Mouse (Mus musculus) left cerebral cortex, adult 11 months (tissue): ENCODE results near the gene Spred2.

Experiments used
- DNase-seq: peaks from one replicate; pipeline ENCODE4 v3.0.0; 2022; ENCODE audit warnings: low spot score

Spred2 gene

DNA sequence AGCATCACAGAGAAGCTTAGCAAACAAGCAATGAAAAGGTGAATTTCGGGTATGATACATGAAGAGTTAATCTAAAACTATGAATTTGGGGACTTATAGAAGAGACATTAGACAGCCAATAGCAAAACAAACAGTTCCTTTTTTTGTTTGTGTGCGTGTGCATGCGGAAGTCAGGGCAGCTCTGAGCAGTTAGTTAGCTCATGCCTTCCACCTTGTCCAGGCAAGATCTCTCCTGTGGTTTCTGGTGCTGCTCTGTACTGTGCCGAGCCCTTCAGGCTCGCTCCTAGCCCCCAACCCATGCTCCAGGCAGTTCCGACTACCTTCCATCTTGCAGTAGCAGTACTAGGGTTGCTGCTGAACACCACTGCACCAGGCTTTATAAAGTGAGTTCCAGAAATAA lies 31.5 kb downstream of the Spred2 start:
- no peak for DNase-seq

DNA sequence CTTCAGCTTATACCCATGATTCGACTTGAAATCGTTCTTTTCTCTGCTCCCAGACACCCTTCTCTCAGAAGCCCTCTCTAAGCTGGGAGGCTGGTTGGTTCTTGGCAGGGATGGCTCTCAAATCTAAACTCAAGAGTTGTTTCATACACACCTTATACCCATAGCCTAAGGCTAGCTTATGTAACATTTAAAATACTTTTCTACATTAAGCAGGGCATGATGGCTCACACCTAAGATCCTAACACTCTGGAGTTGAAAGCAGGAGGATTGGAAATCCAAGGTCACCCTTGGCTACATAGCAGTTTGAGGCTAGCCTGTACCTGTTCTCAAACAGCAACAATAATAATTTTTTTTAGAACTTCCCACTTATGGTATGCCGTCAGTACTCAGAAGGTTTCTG lies 34.8 kb downstream of the Spred2 start:
- DNase-seq, result no peak

DNA sequence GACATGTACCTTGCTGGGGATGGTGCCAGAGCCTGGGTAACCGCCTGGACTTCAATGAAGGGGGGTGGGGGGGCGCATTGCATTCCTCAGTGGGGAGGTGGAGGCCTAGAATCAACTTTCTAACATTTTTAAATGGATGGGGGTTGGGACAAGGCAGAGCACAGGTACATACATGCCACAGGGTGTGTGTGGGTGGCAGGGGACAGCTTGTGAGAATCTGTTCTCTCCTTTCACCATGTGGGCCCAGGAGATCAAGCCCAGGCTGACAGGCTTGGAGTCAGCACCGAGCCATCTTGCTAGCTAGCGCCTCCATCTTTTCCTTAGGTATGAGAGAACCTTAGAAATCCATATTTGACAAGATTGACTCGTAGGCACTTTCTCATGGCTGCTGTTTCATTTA lies 35.7 kb downstream of the Spred2 start:
- no peak for DNase-seq

DNA sequence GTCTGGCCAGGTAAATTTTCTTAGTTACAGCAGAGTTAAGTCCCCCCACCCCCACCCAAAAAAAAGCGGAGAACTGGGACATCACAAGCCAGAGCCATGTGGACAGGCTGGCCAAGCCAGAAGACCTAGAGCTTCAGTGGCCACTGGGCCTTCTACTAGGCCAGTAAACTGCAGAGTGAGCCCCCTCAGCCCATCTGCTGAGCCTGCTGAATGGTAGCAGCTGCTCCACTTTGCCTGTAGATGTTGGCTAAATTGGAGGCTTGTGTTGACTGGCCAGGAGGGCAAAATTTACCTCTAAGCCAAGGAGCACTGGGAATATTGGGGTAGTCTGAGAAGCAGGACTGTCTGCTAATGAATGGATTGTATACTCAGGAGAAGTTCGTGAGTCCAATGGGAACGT lies 36.4 kb downstream of the Spred2 start:
- DNase-seq, result no peak

DNA sequence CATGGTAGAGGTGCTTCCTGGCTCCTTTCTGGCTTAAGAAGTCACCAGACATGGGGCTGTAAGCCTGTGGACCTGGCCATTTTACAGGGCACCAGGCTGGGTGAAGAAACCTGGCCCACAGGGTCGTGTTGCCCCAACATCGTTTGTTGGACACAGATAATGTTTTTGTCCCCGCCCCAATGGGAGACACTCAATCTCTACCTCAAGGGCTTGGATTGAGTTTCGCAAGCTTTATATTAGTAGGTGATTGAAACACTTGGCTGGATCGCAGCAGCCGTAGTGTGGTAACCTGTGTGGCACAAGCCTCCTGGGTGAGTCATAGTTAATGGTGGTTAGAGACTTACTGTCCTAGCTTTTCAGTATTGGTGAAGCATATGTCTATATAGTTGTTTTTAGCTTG lies 36.9 kb downstream of the Spred2 start:
- no peak for DNase-seq

DNA sequence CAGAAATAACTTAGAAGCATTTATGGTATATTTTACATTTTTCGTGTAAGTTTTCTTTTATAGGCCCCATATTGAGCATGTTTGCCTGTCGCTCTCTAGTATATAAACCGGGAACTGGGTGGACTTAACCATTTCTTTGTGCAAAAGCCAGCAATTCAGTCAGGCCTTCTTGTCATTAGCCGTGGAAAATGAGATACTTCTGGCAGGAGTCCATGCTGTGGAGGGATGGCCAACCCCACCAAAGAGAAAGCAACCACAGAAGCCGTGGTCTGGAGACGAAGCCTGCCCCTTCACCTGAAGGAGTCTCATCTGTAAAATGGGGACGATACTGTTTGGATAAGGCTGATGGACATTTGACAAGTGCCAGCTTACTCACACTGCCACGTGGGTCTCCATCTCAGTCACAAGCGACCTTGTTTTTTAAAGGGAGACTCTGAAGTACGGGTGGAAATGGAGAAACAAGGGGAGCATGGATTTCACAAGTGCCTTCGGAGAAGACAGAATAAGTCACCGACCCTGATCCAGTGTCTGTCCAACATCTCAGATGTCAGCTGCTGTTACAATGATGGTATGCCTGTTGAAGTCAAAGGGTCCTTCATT lies 37.7 kb downstream of the Spred2 start:
- DNase-seq, result no peak

DNA sequence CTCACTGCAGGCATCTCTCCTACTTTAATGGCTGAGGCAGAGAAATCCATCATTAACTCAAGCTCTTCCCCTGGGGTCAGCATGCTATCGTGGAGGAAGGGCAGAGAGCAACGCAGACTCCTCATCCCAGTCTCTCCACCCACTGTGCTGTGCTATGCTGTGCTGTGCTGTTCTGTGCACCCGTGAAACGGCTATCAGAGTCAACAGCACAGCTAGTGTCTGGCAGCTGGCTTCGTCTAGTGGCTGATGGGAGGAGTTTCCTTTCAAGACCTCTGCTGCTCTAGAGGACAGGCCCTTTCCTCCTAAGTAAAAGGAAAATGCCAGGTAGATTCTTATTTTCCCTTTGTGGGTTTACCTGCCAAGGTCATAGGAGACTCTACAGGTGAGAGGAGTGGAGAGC lies 38.6 kb downstream of the Spred2 start:
- no peak for DNase-seq

DNA sequence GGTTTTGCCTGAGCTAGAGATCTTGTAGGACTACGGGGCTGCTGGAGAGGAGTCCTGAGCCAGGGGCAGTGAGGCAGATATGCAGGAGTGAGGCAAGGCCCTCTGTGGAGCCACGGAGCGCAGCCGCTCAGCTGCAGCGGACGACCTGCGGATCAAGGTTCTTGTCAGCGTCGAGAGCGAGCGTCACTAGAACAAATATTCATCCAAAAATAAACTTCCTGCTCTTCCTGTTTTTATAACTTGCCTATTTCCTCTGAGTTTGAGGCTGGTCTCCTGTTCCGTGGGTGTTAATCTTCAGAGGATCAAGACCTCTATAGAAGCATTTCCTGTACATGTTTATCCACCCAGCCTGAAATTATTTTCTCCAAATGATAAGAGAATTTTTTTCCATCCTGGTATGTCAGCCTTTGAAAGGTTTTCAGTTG lies 39.6 kb downstream of the Spred2 start:
- no peak for DNase-seq

DNA sequence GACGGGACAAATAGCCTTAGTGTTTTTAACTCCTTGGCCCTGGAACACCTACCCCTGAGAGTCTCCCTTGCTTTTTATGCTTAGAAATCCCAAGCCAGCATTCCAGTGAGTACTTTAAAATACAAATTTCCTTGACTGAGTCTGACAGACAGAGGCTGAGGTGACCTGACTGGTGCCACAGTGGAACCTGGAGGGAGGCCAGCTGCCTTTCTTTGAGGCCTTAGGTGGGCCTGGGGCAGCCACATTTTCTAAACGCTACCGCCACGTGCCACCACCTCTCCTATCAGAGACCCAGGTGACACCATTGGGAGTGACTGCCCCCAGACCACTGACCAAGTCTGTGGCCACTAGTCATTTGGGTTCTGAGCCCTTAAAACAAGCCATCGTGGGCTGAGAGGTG lies 40.2 kb downstream of the Spred2 start:
- no peak for DNase-seq

DNA sequence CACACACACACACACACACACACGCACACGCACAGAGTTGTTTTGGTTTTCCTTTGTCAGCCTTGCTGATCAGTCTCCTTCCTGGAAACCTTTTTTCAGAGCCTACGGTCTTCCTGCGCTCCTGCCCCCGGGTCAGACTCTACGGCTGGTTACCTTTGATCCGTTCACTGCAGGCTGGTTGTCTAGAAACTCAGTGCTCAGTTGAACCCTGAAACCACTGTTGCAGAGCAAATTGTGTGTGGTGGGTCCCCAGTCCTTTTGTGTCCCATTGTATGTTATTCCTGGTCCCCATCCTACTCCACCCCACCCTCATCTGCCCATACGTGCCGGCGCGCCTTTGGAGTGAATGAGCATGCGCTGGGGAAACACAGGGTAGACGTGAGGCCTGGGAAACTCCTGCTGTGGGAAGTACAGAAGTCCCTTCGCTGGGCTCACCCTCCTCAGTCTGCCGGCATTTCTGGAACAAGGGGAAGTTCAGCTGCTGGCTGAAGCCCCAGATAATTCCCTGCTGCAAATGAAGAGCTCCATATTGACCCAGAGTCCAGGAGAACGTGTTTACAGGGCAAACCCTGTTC lies 40.9 kb downstream of the Spred2 start:
- no peak for DNase-seq

DNA sequence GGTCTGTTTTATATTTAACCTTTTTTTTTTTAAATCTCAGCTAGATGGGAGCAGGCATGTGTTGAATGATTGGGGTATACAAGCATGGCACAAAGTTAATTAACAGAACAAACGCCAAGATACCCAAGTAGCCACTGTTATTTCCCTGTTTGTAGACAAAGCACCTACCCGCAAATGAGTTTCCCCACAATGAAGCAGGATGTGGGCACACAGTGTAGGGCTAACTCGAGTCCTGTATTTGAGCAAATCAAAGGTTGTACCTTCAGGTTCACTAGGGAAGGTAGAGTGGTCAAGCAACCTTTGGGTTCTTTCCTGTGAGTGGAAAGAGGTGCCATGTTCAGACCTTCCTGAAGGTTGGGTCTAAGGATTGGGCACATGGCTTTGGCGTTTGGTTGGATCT lies 41.5 kb downstream of the Spred2 start:
- no peak for DNase-seq

DNA sequence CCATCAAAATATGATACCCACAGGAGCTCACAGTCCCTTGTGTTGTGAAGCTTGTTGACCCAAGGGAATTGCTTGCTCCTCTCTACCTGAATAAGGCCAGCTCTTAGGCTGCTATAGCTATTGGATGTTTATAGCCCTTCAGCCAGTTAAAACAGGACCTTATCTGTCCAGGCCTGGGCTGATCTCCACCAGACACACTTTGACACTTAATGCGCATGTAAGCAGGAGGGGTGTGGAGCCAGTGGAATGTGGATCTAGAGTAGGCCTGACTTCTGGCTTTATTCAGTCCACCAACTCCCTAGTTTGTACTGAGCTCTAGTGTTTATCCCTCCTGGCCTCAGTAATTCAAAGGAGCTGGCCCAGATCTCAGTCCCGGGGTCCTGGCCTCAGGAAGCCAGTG lies 42.1 kb downstream of the Spred2 start:
- no peak for DNase-seq

DNA sequence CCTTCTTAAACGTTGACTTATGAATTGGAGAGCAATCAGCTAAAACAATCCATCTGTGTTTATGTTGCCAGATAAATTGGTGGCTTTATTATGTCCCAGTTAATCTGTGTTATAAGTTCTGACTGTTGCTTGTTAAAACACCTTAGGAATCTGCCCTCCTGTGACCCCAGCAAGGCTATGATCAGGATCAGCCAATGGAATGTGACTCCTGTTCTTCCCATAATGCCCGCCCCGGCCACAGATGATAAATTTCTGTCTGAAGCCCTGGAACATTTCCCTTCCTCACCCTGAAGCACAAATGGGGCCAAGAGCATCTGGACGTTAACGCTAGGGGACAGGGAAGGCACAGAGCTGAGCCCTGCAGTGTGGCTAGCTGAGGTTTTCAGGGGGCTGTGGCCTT lies 45.4 kb downstream of the Spred2 start:
- DNase-seq, result no peak

DNA sequence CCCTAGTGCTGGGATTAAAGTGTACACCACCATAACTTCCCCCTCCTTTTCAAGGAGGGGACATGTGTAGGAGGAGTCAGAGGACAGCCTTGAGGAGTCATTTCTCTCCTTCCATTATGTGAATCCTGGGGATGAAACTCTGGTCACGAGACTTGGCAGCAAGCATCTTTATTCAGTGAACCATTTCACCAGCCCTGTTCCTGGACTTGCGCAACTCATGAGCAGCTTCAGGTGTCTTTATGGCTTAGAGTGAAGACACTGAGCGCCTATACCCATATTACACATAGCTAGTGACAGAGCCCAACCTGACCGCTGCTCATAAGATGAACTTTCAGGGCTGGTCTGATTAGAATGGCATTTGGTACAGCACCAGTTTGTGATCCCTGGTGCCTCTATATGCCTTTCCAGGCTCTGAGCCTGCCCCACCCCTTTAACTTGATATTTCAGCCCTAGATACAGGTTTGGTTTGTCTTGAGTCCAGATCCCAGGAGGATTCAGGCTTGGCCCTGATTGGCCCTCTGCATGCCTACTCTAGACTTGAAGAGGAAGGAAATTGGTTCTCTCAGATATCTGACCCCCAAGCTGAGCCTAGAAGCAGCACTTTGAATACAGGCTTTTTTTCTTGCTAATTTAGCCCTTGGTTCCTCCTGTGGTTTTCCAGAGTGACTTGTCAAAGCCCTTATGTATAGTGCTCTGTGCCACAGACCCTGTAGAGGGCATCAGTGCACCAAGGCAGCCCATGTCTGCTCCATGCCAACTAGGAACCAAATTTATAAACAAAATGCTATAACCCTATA lies 48.0 kb downstream of the Spred2 start:
- no peak for DNase-seq

DNA sequence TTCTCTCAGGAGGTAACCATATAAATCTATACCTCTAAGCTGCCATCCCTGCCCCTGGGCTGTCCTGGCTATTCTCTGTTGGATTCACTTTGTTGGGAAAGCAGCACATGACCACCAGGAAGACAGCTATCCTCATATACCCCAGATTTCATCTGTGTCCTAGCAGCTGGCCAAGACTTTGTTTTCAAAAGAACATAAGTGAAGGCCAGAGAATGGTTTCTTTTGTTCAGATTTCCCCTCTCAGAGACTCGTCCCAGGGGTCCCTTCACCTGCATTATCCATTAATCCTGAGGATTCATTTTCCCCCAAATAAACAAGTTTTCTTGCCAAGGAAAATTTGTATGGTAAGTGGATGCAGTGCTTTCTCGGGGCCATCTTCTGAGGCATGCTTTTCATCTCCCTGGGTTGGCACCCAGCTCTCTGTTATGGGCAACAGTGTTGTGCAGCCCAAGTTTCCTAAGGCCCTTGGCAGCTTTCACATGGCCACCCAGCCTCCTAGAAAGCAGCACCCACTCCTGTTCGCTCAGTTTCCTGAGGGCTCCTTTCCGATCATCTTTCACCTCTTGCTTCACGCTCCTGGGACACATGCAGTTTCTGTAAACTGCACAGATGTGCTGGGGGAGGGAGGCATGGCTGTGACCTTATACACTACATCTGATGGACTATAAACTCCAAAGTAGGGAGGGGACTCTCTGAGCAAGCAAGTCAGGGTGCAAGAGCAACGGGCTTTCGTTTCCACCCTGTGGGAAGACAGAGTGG lies 49.0 kb downstream of the Spred2 start:
- no peak for DNase-seq

DNA sequence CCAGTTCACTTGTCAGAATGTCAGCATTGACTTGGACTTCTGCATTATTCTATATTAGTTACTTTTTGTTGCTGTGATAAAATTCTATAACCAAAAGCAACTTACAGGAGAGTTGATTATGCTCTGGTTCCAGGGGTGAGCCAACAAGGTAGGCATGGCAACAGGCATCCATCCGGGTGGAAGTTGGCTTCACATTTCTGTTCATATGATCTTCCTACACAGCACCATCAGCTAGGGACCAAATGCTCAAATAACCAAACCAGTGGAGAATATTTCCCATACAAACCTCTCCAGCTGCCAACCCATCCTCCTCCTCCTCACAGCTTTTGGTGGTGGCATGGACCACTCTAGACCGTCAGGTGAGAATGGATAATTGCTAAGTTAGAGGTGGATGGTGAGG lies 51.9 kb downstream of the Spred2 start:
- no peak for DNase-seq

DNA sequence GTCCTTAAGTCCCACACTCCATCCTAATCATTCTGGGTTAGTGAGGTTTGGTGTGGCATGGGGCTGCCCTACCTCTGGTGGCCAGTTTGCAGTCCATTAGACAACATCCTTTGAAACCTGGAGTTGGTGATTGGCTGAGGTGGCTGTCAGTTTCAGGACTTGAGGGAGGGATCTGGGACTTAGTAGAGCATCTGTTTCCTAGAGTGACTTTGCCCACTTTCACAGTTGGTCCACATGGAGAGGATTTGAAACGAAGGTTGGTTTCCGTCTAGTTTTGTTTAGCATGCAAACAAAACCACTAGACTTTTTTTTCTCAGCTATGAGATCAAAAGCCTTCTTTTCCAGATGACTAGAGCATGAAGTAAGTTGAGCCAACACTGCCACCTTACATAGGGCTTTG lies 53.5 kb downstream of the Spred2 start:
- no peak for DNase-seq

DNA sequence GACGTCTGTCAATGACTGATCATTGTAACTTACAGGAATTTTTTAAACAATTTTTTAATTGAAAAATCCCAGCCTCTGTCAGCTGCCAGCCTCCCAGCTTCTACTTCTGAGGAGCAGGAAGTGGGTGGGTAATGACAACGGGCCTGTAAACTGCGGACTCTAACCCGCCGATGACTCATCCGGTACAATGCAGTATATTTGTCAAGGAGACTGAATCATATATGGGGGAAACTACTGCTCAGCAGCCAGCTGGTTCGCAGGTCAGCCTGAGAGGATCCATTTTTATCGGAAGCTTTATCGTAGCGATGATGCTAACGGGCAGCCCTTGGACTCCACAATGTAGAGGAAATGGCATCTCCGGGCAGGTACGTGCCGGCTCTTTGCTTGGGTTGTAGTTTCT lies 55.2 kb downstream of the Spred2 start:
- DNase-seq, result peak; percentile 50

DNA sequence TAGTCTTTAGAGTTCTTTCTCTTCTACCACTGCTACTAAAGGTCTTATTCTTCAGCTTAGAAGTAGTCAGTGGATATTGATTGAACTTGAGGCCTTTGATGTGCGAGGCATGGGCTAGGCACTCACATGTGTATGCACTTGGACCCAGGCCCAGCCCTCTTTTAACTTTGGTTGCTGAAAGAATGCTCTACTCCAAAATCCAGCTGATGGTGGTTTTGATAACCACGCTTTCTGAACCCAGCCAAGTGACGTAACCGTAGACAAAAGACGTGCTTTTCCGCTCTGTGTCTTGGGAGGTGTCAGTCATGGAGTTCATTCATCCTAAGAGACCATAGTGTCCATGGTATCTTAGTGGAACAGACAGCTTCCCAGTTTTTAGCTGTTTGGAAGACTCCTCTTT lies 57.9 kb downstream of the Spred2 start:
- no peak for DNase-seq

DNA sequence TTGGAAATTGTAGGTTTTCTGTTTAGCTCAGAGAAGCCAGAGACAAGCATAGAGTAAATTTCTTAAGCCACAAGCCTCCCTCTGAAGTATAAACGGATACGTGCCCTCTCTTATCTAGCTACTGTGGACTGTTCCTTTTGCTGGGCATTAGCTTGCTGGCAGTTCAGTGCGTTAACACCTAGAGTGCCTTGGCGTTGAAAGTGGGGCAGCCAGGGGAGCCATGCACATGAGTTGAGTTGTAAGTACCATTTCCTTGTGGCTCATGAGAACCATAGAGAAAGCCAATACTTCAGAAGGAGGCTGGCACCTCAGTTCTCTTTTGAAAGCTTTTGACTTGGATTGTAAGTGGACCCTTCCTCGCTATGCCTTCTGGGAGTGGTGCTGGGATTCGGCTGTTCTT lies 58.6 kb downstream of the Spred2 start:
- no peak for DNase-seq

DNA sequence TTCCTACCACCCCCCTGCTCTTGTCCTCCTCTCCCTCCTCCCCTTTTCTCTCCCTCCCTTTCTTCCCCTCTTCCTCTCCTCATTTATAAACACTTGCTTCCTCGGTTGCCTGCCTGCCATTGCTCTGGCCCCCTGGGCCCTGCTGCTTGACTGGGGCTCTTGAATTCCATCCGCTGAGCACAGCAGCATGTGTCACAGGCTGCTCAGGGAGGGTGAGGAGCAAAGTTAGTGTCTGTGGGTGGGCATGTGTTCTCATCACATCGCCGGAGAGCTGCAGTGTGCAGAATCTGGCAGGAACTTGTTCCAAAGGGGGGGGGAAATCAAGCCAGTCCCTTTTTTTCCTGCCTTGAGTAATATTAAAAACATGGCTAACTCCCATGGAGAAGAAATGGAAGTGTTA lies 59.1 kb downstream of the Spred2 start:
- no peak for DNase-seq

DNA sequence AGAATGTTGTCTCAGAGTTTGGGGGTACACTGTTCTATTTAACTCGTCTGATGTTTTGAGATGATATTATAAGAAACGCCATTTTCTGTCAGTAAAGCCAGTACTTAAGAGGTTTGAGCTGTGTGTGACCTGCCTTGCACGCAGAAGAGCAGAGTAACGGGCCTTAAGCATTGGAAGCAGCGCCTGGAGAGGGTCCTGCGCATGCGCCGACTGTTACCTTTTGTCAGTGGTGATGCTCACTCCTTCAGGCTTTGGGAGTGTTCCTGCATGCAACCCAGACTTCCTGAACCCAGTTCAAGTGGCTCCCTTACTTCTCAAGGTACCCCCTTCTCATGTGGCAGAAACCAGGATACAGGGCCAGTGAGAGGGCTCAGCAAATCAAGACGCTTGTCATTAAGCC lies 59.9 kb downstream of the Spred2 start:
- no peak for DNase-seq

DNA sequence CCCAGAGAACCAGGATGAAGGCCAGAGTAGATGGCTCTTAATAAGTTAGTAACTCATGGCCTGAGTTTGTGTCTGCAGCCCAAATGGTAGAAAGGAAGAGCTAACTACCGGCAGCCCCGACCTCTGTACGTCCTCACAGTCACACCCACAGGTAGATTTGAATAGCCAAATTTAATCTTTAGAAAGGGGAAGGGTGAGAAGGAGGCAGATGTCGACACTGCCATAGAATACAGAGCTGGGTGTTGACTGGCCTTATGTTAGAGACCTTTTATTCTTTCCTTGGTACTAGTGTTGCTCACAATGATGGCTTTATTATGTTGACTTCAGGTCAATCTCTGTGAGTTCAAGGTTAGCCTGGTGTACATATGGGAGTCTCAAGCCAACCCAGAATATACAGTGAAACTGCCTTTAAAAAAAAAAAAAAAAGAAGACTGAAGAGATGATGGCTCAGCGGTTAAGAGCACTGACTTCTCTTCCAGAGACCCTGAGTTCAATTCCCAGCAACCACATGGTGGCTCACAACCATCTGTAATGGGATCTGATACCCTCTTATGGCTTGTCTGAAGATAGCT lies 61.2 kb downstream of the Spred2 start:
- DNase-seq, result no peak
